Comparison of ENCODE assay signal across 28 mouse cellular contexts in the genomic region with DNA sequence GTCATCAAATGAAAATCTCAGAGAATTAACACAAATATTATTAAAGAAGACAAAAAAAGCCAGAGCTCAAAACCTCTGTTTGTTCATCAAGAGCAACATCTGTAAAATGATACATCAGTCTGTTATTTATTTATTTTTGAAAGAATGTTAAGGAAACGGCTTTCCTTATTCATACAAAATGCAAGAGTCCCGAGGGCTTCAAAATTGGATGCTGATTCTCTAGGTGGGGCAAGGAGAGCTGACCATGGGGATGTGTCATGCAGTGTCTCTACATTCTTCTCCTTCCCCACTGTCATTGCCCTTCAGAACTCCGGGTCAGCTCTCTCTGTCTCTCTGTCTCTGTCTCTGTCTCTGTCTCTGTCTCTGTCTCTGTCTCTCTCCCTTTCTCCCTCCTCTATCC.
"Had no signal": no experiment of that assay in that cellular context is flagged by ENCODE, and none has a peak within 500 bp of the region (broad histone marks: within the 10 kb centered on the region; RNA-seq: fewer than 3 reads in every experiment).

No protein-coding gene starts in this region.

- H3K9me3 ChIP-seq: embryonic facial prominence, embryonic 10.5 days; embryonic facial prominence, embryonic 12.5 days; embryonic facial prominence, embryonic 13.5 days; embryonic facial prominence, embryonic 15.5 days; forebrain, embryonic 10.5 days; forebrain, embryonic 12.5 days; forebrain, embryonic 13.5 days; forebrain, embryonic 15.5 days; heart, embryonic 10.5 days had no signal

- H3K27ac ChIP-seq: embryonic facial prominence, embryonic 10.5 days; embryonic facial prominence, embryonic 12.5 days; embryonic facial prominence, embryonic 13.5 days; embryonic facial prominence, embryonic 15.5 days; forebrain, embryonic 10.5 days; forebrain, embryonic 12.5 days; forebrain, embryonic 13.5 days; forebrain, embryonic 15.5 days; gastrocnemius, adult 2 months; heart, adult 2 months; heart, embryonic 10.5 days had no signal

- DNase-seq: cerebellum, adult 9-10 months; cerebellum, adult 9-11 months; cerebellum, postnatal 10 days; cerebellum, postnatal 14 days; cerebellum, postnatal 25 days; cerebellum, postnatal 36 days; embryo, embryonic 11 days; forebrain, postnatal 0 days; gastrocnemius, adult 2 months; gastrocnemius, postnatal 10 days; gastrocnemius, postnatal 14 days; gastrocnemius, postnatal 25 days; gastrocnemius, postnatal 36 days; heart, adult 11 months; heart, adult 18-20 months; heart, adult 2 months had no signal

- H3K4me2 ChIP-seq: embryonic facial prominence, embryonic 12.5 days; embryonic facial prominence, embryonic 13.5 days; embryonic facial prominence, embryonic 15.5 days; forebrain, embryonic 12.5 days; forebrain, embryonic 13.5 days; forebrain, embryonic 15.5 days had no signal

- H3K36me3 ChIP-seq: embryonic facial prominence, embryonic 10.5 days; embryonic facial prominence, embryonic 12.5 days; embryonic facial prominence, embryonic 13.5 days; embryonic facial prominence, embryonic 15.5 days; forebrain, embryonic 10.5 days; forebrain, embryonic 12.5 days; forebrain, embryonic 15.5 days; heart, embryonic 10.5 days had no signal

- H3K4me3 ChIP-seq: embryonic facial prominence, embryonic 10.5 days; embryonic facial prominence, embryonic 12.5 days; embryonic facial prominence, embryonic 13.5 days; embryonic facial prominence, embryonic 15.5 days; erythroblast, embryonic 14.5 days; forebrain, embryonic 10.5 days; forebrain, embryonic 12.5 days; forebrain, embryonic 13.5 days; forebrain, embryonic 15.5 days; gastrocnemius, adult 2 months; heart, adult 2 months; heart, embryonic 10.5 days had no signal

- H3K9ac ChIP-seq: embryonic facial prominence, embryonic 12.5 days; embryonic facial prominence, embryonic 13.5 days; embryonic facial prominence, embryonic 15.5 days; forebrain, embryonic 12.5 days; forebrain, embryonic 13.5 days; forebrain, embryonic 15.5 days; forebrain, postnatal 0 days had no signal

- ATAC-seq: forebrain, embryonic 13.5 days; forebrain, embryonic 14.5 days; forebrain, embryonic 15.5 days; forebrain, embryonic 16.5 days; forebrain, postnatal 0 days had no signal

- H3K4me1 ChIP-seq: embryonic facial prominence, embryonic 12.5 days; embryonic facial prominence, embryonic 15.5 days; forebrain, embryonic 10.5 days; forebrain, embryonic 13.5 days; forebrain, embryonic 15.5 days had no signal

- H3K27me3 ChIP-seq: embryonic facial prominence, embryonic 12.5 days; embryonic facial prominence, embryonic 15.5 days; forebrain, embryonic 12.5 days; forebrain, embryonic 13.5 days; forebrain, embryonic 15.5 days had no signal
